Mouse (Mus musculus): ENCODE measurements around the gene Ccdc84. TPM values are rescaled to one million over a fixed set of nuclear protein-coding genes. Genes with fewer than 3 reads are reported as not detected.
"Not testable (repeated sequence)": the region's sequence is repeated elsewhere in the genome, so short reads cannot be mapped to it uniquely, and the experiment has no call there.

The Ccdc84 gene
- polyA plus RNA-seq, 1 experiment, result 11.9 TPM

- TF ChIP-seq GATA1 (IDR thresholded peaks at IDR 0.05; ENCODE audit: borderline replicate concordance, low read length), result no peak
- TF ChIP-seq FLI1 (IDR thresholded peaks at IDR 0.05; ENCODE audit: low read length), result no peak
- H3K4me3 ChIP-seq (replicated peaks), result no peak overlapping the region
- H3K27me3 ChIP-seq (replicated peaks), result peaks cover 32% of the 10 kb centered on the region
- no peaks in the 10 kb centered on the region for H3K36me3 ChIP-seq (replicated peaks; ENCODE audit: low read length)
- H3K4me1 ChIP-seq, result peaks cover 17% of the 10 kb centered on the region
- H3K9me3 ChIP-seq, result no peaks in the 10 kb centered on the region
These were observed 14.3 kb upstream of the Ccdc84 start for GRCm38 (mm10) chr9:44432577-44433185.

GRCm38 (mm10) chr9:44423576-44423975, 5.2 kb upstream of the Ccdc84 start:
- H3K4me1 ChIP-seq, result peaks cover 10% of the 10 kb centered on the region
- TF ChIP-seq GATA1 (IDR thresholded peaks at IDR 0.05; ENCODE audit: borderline replicate concordance, low read length) (no peak), FLI1 (IDR thresholded peaks at IDR 0.05; ENCODE audit: low read length) (no peak)
- H3K4me3 ChIP-seq (replicated peaks), result no peak overlapping the region
- H3K27me3 ChIP-seq (replicated peaks), result peaks cover 4% of the 10 kb centered on the region
- H3K36me3 ChIP-seq (replicated peaks; ENCODE audit: low read length), result no peaks in the 10 kb centered on the region
- H3K9me3 ChIP-seq, result no peaks in the 10 kb centered on the region

- H3K27me3 ChIP-seq (replicated peaks), result no peaks in the 10 kb centered on the region
- no peak overlapping the region for H3K4me3 ChIP-seq (replicated peaks)
- peaks cover 12% of the 10 kb centered on the region for H3K36me3 ChIP-seq (replicated peaks; ENCODE audit: low read length)
- peaks cover 34% of the 10 kb centered on the region for H3K4me1 ChIP-seq
- no peak for TF ChIP-seq FLI1 (IDR thresholded peaks at IDR 0.05; ENCODE audit: low read length)
- TF ChIP-seq GATA1 (IDR thresholded peaks at IDR 0.05; ENCODE audit: borderline replicate concordance, low read length), result no peak
- no peaks in the 10 kb centered on the region for H3K9me3 ChIP-seq
These were observed 2.0 kb upstream of the Ccdc84 start for GRCm38 (mm10) chr9:44420280-44420898.

GRCm38 (mm10) chr9:44419730-44420129, 1.4 kb upstream of the Ccdc84 start:
- H3K9me3 ChIP-seq; H3K27me3 ChIP-seq (replicated peaks); H3K4me3 ChIP-seq (replicated peaks): not testable (repeated sequence)
- peaks cover 34% of the 10 kb centered on the region for H3K4me1 ChIP-seq
- H3K36me3 ChIP-seq (replicated peaks; ENCODE audit: low read length), result peaks cover 15% of the 10 kb centered on the region

GRCm38 (mm10) chr9:44417892-44418363, 441 bp downstream of the Ccdc84 start:
- Histone ChIP-seq H3K36me3 (replicated peaks; ENCODE audit: low read length) (peaks cover 33% of the 10 kb centered on the region), H3K4me3 (replicated peaks) (peak overlapping the region; percentile 100), H3K9me3 (no peaks in the 10 kb centered on the region), H3K4me1 (peaks cover 39% of the 10 kb centered on the region), H3K27me3 (replicated peaks) (no peaks in the 10 kb centered on the region)
- TF ChIP-seq GATA1 (IDR thresholded peaks at IDR 0.05; ENCODE audit: borderline replicate concordance, low read length) (no peak), FLI1 (IDR thresholded peaks at IDR 0.05; ENCODE audit: low read length) (no peak)

- H3K9me3 ChIP-seq, result no peaks in the 10 kb centered on the region
- peaks cover 45% of the 10 kb centered on the region for H3K4me1 ChIP-seq
- TF ChIP-seq FLI1 (IDR thresholded peaks at IDR 0.05; ENCODE audit: low read length) (no peak), GATA1 (IDR thresholded peaks at IDR 0.05; ENCODE audit: borderline replicate concordance, low read length) (no peak)
- peaks cover 39% of the 10 kb centered on the region for H3K36me3 ChIP-seq (replicated peaks; ENCODE audit: low read length)
- H3K4me3 ChIP-seq (replicated peaks), result peak overlapping the region; percentile 100
- H3K27me3 ChIP-seq (replicated peaks), result no peaks in the 10 kb centered on the region
These were observed 1.0 kb downstream of the Ccdc84 start for GRCm38 (mm10) chr9:44417156-44417891.

GRCm38 (mm10) chr9:44412781-44413180, 5.6 kb downstream of the Ccdc84 start:
- H3K4me1 ChIP-seq, result peaks cover 64% of the 10 kb centered on the region
- peak overlapping the region; percentile 26 for H3K4me3 ChIP-seq (replicated peaks)
- TF ChIP-seq GATA1 (IDR thresholded peaks at IDR 0.05; ENCODE audit: borderline replicate concordance, low read length) (no peak), FLI1 (IDR thresholded peaks at IDR 0.05; ENCODE audit: low read length) (no peak)
- no peaks in the 10 kb centered on the region for H3K9me3 ChIP-seq
- peaks cover 76% of the 10 kb centered on the region for H3K36me3 ChIP-seq (replicated peaks; ENCODE audit: low read length)
- no peaks in the 10 kb centered on the region for H3K27me3 ChIP-seq (replicated peaks)

GRCm38 (mm10) chr9:44412306-44412705, 6.1 kb downstream of the Ccdc84 start:
- H3K4me3 ChIP-seq (replicated peaks), result no peak overlapping the region
- TF ChIP-seq GATA1 (IDR thresholded peaks at IDR 0.05; ENCODE audit: borderline replicate concordance, low read length), result no peak
- TF ChIP-seq FLI1 (IDR thresholded peaks at IDR 0.05; ENCODE audit: low read length), result no peak
- H3K9me3 ChIP-seq, result no peaks in the 10 kb centered on the region
- no peaks in the 10 kb centered on the region for H3K27me3 ChIP-seq (replicated peaks)
- peaks cover 61% of the 10 kb centered on the region for H3K4me1 ChIP-seq
- peaks cover 76% of the 10 kb centered on the region for H3K36me3 ChIP-seq (replicated peaks; ENCODE audit: low read length)

- peaks cover 76% of the 10 kb centered on the region for H3K36me3 ChIP-seq (replicated peaks; ENCODE audit: low read length)
- H3K9me3 ChIP-seq, result no peaks in the 10 kb centered on the region
- TF ChIP-seq GATA1 (IDR thresholded peaks at IDR 0.05; ENCODE audit: borderline replicate concordance, low read length) (no peak), FLI1 (IDR thresholded peaks at IDR 0.05; ENCODE audit: low read length) (no peak)
- no peaks in the 10 kb centered on the region for H3K27me3 ChIP-seq (replicated peaks)
- H3K4me3 ChIP-seq (replicated peaks), result no peak overlapping the region
- H3K4me1 ChIP-seq, result peaks cover 56% of the 10 kb centered on the region
These were observed 6.7 kb downstream of the Ccdc84 start for GRCm38 (mm10) chr9:44411601-44412130.
